Mouse (Mus musculus): ENCODE measurements around the gene Dgka.
A peak's percentile ranks its signal among the peaks of the same experiment; 100 is the strongest.
"Not testable (repeated sequence)": the region's sequence is repeated elsewhere in the genome, so short reads cannot be mapped to it uniquely, and the experiment has no call there.

Gene Dgka

GRCm38 (mm10) chr10:128731992-128732391 lies 12.7 kb downstream of the Dgka start:
- no peak for DNase-seq (ENCODE audit: low spot score)

DNA sequence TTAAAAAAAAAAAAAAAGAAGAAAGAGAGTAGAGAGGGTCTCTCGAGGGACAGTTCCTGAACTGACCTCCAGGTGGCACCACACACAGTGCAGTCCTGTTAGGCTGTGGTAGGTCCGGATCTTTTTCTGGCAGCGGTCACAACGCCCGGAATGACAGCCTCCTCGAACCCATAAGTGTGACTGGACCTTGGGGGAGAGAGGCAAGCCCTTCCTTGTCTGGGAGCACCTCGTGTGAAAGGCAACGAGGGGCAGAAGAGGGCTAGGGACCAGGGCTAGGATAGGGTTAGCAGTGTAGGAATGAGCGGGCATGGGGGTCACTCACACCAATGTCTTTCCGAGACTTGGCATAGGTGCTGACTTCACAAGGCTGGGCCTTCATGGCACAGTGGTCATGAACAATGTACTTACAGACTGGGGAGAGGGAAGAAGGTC lies 13.6 kb downstream of the Dgka start:
- peak; percentile 68 for DNase-seq (ENCODE audit: low spot score)

DNA sequence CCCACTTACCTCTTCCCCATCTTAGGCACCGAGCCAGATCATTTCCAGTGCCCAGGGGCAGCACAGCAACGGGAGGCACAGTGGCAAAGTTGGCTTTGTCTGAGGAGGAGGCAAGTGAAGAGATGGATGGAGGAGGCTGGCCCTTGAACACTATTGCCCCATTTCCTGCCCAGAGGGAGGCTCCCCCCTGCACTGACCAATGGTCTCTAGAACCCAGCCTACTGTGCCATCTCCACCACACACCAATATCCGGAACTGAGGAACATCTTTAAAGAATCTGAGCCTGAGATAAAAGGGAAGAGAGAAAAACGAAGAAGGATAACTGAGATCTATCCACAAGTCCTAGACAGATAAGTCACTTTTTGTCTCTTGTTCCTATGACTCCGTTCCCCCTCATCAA lies 16.6 kb downstream of the Dgka start:
- no peak for DNase-seq (ENCODE audit: low spot score)

DNA sequence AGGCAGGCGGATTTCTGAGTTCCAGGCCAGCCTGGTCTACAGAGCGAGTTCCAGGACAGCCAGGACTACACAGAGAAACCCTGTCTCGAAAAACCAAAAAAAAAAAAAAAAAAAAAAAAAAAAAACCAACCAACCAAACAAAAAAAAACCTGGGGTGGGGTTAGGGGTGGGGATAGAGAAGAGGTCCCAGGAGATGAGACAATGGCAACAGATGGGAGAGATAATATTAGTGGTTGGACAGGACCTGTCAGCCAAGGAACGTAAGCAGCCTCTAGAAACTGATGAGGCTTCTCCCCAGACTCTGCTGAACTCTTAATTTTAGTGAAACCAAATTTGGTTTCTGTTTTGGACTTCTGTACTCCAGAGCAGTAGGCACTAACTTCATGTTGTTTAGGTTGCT lies 19.2 kb downstream of the Dgka start:
- not testable (repeated sequence) for DNase-seq (ENCODE audit: low spot score)

- no peak for DNase-seq (ENCODE audit: low spot score)
Observed at GRCm38 (mm10) chr10:128715559-128716537, 28.8 kb downstream of the Dgka start.

GRCm38 (mm10) chr10:128711318-128711717 lies 33.3 kb downstream of the Dgka start:
- DNase-seq (ENCODE audit: low spot score) = not testable (repeated sequence)

DNA sequence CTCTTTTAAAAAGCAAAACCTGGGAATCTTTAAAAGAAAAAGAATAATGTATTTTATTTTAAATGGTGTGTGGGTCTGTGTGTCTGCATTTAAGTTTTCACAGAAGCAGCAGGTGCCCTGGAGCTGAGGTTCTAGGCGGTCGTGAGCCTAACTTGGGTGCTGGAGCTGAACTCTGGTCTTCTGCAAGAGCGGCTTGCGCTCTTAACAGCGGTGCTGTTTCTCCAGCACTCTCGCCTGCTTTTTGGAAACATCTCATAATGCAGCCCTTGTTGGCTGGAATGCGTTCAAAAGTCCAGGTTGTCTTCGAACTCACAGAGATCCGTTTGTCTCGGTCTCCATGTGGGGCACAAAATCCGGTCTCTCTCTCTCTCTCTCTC lies 39.4 kb downstream of the Dgka start:
- no peak for DNase-seq (ENCODE audit: low spot score)

DNA sequence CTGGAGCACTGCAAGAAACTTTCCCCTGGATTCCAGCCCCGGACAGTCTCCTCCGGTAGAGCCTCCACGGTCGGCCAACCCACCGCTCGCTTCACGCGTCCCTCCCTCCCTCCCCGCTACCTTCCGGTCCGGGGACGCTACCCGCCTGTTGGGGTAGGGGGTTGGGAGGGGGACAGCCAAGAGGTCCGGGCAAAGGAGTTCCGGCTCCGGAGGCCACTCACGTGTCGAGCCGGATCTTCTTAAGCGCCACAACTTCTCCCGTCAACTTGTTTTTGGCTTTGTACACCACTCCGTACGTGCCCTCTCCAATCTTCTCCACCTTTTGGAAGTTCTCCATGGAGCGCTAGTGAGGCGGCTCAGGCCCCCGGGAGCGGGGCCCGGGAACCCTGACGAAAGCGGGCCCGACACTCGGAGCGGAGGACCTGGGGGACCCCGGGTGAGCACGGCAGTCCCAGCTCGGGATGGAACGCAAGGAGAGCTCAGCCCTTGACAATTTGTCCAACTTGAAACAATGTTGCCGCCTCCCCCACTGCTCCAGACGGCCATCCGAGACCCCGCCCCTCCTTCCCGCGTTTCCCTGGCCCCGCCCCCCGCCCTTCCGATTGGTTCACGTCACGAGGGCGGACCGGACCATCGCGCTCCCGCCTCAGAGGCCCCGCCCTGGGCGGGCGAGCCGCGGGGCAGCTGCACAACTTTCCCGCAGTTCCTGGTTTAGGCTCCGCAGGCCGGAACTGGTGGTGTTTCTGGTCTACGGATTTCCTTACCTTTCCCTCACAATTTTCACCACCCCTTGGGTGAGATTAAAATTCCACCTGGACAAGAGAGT lies 40.0 kb downstream of the Dgka start, which contains the start of gene Cdk2:
Cdk2 (minus strand) TSS at position 541 of the 826 bp plus-strand sequence.
- peak; percentile 90 for DNase-seq (ENCODE audit: low spot score)

GRCm38 (mm10) chr10:128703895-128704294 lies 40.8 kb downstream of the Dgka start, which contains the start of gene Pmel:
Pmel (plus strand) TSS chr10:128704195.
- DNase-seq (ENCODE audit: low spot score) = no peak

GRCm38 (mm10) chr10:128702328-128703007 lies 42.2 kb downstream of the Dgka start:
- DNase-seq (ENCODE audit: low spot score) = no peak

DNA sequence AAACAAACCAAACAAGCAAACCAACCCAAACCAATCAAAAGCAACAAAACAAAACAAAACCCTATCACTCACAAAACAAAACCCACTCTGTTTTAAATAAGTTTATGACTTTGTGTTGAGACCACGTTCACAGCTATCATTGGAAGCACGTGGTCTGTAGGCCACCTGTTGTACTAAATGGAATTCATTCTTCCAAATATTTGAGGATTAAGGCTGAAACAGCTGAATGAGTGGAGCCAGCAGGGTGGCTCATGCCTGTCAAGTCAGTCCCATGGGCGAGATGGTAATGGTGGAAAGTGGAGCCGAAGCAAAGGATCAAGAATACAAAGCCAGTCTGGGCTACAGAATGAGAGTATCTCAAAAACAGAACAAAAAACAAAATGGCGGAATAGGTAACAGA lies 43.9 kb downstream of the Dgka start:
- no peak for DNase-seq (ENCODE audit: low spot score)

DNA sequence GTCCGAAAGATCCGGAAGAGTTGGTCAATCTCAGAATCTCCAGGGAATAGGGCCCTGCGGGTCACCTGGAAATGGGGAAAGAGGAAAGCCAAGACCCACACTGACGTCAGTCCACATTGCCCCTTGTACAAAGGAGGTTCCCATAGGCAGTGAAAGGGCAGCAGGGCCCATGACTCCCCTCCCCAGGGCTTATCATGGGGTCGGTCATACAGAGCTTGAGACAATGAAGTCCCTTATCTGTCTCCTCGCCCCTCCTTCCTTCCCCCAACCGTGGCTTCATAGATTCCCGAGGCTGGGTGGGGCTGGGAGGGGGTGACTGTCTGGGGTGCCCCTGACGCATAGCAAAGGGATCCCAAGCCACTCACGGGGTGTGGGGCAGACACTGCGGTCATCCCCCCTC lies 45.0 kb downstream of the Dgka start:
- DNase-seq (ENCODE audit: low spot score) = no peak

DNA sequence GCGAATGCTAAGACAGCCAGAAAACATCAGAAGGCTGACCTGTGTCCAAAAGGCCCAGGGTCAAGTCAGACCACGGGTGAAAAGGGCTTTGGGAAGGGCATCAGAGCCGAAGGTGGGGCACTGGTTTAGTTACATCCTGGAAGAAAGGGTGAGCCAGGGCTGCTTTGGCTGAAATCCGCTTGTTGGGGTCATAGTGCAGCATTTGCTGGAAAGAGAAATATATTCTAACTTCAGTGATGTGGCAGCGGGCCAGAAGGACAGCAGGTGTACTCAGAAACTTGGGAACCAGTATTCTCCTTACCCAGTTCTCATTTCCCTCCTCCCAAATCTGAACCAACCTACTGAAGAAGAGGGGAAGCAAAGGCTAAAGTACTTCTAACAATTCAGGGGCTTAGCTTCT lies 45.6 kb downstream of the Dgka start:
- no peak for DNase-seq (ENCODE audit: low spot score)

DNA sequence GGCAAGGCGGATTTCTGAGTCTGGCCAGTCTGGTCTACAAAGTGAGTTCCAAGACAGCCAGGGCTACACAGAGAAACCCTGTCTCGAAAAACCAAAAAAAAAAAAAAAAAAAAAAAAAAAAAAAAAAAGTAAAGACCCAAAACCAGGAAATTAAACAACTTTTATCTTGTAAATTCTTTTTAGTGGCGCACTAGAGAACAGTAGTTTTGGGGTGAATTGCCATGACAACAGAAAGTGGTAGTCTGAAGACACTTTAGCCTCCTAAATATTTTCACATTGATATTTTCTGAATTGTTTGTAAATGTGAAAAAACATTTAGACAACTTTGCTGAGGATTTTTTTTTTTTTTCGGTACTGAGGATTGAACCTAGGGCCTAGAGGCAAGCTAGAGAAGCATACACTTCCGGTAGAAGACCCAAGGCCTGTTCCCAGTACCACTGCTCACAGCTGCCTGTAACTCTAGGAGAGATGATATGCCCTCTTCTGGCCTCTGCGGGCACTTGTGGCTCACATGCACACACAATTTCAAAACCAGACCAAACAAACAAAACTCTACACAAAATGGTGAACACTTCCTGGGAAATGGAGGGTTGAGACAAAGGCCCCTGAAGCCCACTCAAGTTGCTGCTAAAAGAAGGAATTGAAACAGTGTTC lies 47.5 kb downstream of the Dgka start:
- peak; percentile 20 for DNase-seq (ENCODE audit: low spot score)

DNA sequence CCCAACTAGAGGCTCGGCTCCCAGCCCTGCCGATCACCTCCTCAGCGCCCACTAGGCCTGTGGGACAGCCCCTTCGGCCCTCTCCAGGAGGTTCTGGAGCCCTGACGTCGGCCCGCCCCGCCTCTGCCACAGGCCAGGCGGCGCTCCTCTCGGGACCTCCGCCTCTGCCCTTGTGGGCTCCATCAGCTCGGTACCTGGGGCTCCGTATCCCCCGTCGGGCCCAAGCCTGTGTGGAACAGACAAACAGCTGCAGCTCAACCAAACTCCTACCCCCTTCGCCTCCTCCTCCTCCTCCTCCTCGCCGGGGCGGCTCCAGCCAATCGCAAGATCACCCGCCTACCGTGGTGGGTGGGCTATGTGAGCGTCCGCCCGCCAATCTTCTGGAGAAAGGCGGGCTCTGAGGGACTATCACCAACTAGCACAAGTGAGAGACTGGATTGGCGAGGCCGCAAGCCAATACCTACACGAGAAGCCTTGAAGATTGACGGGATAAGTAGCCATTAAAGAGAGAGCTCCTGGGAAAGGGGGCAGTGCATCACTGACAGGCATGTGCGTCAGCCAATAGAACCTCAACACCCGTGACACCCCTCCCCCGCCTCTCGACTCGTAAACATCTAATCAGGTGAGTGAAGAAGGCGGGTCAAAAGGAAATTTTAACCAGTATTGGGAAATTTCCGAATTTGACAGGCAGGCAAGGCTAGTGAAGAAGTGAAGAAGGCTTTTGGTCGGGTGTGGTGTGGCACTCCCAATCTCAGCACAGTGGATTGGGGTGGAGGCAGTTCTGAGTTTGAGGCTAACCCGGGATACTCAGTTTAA lies 48.5 kb downstream of the Dgka start, which contains the start of gene Rab5b:
Rab5b (minus strand) TSS at position 273 of the 816 bp plus-strand sequence.
- DNase-seq (ENCODE audit: low spot score) = peak; percentile 99

DNA sequence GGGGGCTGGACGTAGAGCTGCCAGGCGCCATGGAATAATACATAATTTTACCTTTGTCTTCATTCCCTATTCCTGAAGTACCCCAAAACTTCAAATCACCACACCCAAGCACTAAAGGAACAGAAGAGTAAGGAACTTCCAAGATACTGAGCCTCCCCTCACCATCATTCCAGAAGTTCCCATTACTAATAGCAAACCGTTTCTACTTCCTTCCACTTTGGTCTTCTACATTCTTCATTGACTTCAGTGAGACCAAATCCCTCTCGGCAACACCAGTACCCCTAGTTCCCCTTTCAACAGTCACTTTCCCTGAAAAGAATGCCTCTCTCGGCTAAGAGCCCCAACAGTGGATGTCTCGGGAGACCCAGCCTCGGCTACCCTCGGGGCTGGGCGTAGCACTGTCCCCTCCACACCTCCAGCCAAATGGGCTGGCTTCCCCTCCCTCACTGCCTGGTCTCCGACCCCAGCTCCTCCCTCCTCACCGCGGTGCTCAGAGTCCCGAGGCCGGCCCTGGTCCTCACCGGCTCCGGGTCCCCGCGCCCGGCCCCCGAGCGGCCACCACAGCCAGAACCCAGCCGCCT lies 49.2 kb downstream of the Dgka start:
- no peak for DNase-seq (ENCODE audit: low spot score)

DNA sequence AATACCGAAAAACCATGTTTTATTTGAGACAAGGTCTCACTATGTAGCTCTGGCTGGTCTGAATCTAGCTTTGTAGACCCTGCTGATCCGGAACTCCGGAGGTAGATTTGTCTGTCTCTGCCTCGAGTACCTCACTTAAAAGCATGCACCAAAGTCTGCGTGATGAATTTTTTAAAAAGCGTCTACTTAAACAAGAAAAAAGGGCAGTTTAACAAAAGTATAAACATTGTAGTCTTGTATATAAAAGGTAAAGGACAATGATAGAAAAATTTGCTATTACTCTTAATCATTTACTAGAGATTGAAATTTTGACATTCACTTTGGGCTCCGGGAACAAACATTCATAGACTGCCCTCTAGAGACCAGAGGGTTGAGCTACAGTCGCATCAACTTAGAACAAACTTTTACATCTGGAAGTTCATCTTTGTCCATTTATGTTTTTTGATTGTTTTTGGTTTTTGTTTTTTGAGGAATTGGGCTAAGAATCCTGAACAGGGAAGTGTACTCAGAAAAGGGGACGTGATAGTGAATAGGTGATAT lies 70.1 kb downstream of the Dgka start:
- peak; percentile 64 for DNase-seq (ENCODE audit: low spot score)

- peak; percentile 67 for DNase-seq (ENCODE audit: low spot score)
Observed at GRCm38 (mm10) chr10:128673763-128674468, 70.7 kb downstream of the Dgka start, which contains the start of gene Suox. Suox (minus strand) TSS chr10:128674073.

DNA sequence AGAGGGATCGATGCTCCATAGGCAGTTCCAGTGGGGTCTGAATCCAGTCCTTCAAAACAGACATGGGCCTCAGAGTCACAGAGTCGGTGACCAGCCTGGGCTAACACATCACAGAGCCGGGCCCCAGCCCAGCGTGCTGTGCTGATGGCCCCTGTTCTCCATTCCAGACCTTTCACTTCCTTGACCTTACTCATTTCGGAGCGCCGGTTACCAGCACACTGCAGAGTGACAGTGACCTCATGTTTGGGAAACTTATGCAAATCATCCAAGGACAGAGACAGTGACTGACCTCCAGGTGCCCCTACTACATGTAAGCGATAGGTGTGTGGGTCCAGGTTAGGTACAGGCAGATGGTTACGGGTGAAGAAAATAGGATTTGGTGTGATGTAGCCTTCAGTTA lies 73.5 kb downstream of the Dgka start:
- DNase-seq (ENCODE audit: low spot score) = no peak
